Mouse (Mus musculus): ENCODE results near the gene Sfmbt1. TPM values are rescaled to one million over a fixed set of nuclear protein-coding genes. Genes with fewer than 3 reads are reported as not detected.

The Sfmbt1 gene
- total and polyA plus RNA-seq, 2 experiments = 1.6 to 11.2 TPM

GRCm38 (mm10) chr14:30736413-30736812 is 21.8 kb downstream of the Sfmbt1 start:
- TF ChIP-seq CTCF (IDR thresholded peaks at IDR 0.05; ENCODE audit: low read depth, low read length) (no peak), POLR2A (IDR thresholded peaks at IDR 0.05; ENCODE audit: extremely low read depth, insufficient read depth, low read length) (no peak)
- no peaks in the 10 kb centered on the region for H3K36me3 ChIP-seq (ENCODE audit: control insufficient read depth, insufficient read depth, low read length)
- H3K27ac ChIP-seq (replicated peaks; ENCODE audit: insufficient read depth, low read depth, low read length) = no peak overlapping the region
- 75% methylated on average over 1 of the region's 1 CpGs for WGBS
- H3K79me2 ChIP-seq (ENCODE audit: control insufficient read depth, insufficient read depth, low read length) = peaks cover 19% of the 10 kb centered on the region
- H3K4me1 ChIP-seq (ENCODE audit: control insufficient read depth, insufficient read depth, low read length) = peaks cover 22% of the 10 kb centered on the region
- H3K4me3 ChIP-seq (ENCODE audit: insufficient read depth, low read depth, low read length) = no peak overlapping the region
- no peaks in the 10 kb centered on the region for H3K27me3 ChIP-seq (ENCODE audit: control insufficient read depth, insufficient read depth, low read length)
- H3K9ac ChIP-seq (ENCODE audit: low read depth, low read length) = no peak overlapping the region
- no peak for DNase-seq (ENCODE audit: extremely low read depth, low read depth, low spot score)

GRCm38 (mm10) chr14:30743891-30744290 is 29.2 kb downstream of the Sfmbt1 start:
- no peak for DNase-seq (ENCODE audit: extremely low read depth, low read depth, low spot score)
- TF ChIP-seq POLR2A (IDR thresholded peaks at IDR 0.05; ENCODE audit: extremely low read depth, insufficient read depth, low read length) (no peak), CTCF (IDR thresholded peaks at IDR 0.05; ENCODE audit: low read depth, low read length) (no peak)
- Histone ChIP-seq H3K36me3 (ENCODE audit: control insufficient read depth, insufficient read depth, low read length) (no peaks in the 10 kb centered on the region), H3K27ac (replicated peaks; ENCODE audit: insufficient read depth, low read depth, low read length) (no peak overlapping the region), H3K79me2 (ENCODE audit: control insufficient read depth, insufficient read depth, low read length) (peaks cover 11% of the 10 kb centered on the region), H3K4me1 (ENCODE audit: control insufficient read depth, insufficient read depth, low read length) (no peaks in the 10 kb centered on the region; the same call in 1 of the 2 replicates), H3K9ac (ENCODE audit: low read depth, low read length) (no peak overlapping the region), H3K4me3 (ENCODE audit: insufficient read depth, low read depth, low read length) (no peak overlapping the region), H3K27me3 (ENCODE audit: control insufficient read depth, insufficient read depth, low read length) (no peaks in the 10 kb centered on the region)
- 71% methylated on average over 3 of the region's 3 CpGs for WGBS

- no peak for DNase-seq (ENCODE audit: extremely low read depth, low read depth, low spot score)
- Histone ChIP-seq H3K79me2 (ENCODE audit: control insufficient read depth, insufficient read depth, low read length) (peaks cover 9% of the 10 kb centered on the region; the same call in 1 of the 2 replicates), H3K36me3 (ENCODE audit: control insufficient read depth, insufficient read depth, low read length) (no peaks in the 10 kb centered on the region), H3K4me1 (ENCODE audit: control insufficient read depth, insufficient read depth, low read length) (no peaks in the 10 kb centered on the region; the same call in 1 of the 2 replicates), H3K27me3 (ENCODE audit: control insufficient read depth, insufficient read depth, low read length) (no peaks in the 10 kb centered on the region), H3K27ac (replicated peaks; ENCODE audit: insufficient read depth, low read depth, low read length) (no peak overlapping the region), H3K4me3 (ENCODE audit: insufficient read depth, low read depth, low read length) (no peak overlapping the region), H3K9ac (ENCODE audit: low read depth, low read length) (no peak overlapping the region)
- 94% methylated on average over 1 of the region's 1 CpGs for WGBS
- TF ChIP-seq POLR2A (IDR thresholded peaks at IDR 0.05; ENCODE audit: extremely low read depth, insufficient read depth, low read length) = no peak
- TF ChIP-seq CTCF (IDR thresholded peaks at IDR 0.05; ENCODE audit: low read depth, low read length) = no peak
Observed at GRCm38 (mm10) chr14:30746160-30746559, 31.5 kb downstream of the Sfmbt1 start.

- 84% methylated on average over 3 of the region's 3 CpGs for WGBS
Observed at GRCm38 (mm10) chr14:30757239-30757638, 42.6 kb downstream of the Sfmbt1 start.

GRCm38 (mm10) chr14:30761211-30761610 is 46.6 kb downstream of the Sfmbt1 start:
- TF ChIP-seq POLR2A (IDR thresholded peaks at IDR 0.05; ENCODE audit: extremely low read depth, insufficient read depth, low read length) (no peak), CTCF (IDR thresholded peaks at IDR 0.05; ENCODE audit: low read depth, low read length) (no peak)

More at GRCm38 (mm10) chr14:30757239-30757638, 42.6 kb downstream of the Sfmbt1 start:
- DNase-seq (ENCODE audit: extremely low read depth, low read depth, low spot score) = no peak
- no peaks in the 10 kb centered on the region for H3K27me3 ChIP-seq (ENCODE audit: control insufficient read depth, insufficient read depth, low read length)
- no peak overlapping the region for H3K27ac ChIP-seq (replicated peaks; ENCODE audit: insufficient read depth, low read depth, low read length)
- no peak overlapping the region for H3K4me3 ChIP-seq (ENCODE audit: insufficient read depth, low read depth, low read length)
- TF ChIP-seq CTCF (IDR thresholded peaks at IDR 0.05; ENCODE audit: low read depth, low read length) = no peak
- no peak for TF ChIP-seq POLR2A (IDR thresholded peaks at IDR 0.05; ENCODE audit: extremely low read depth, insufficient read depth, low read length)
- H3K79me2 ChIP-seq (ENCODE audit: control insufficient read depth, insufficient read depth, low read length) = peaks cover 16% of the 10 kb centered on the region; the same call in 1 of the 2 replicates
- H3K36me3 ChIP-seq (ENCODE audit: control insufficient read depth, insufficient read depth, low read length) = no peaks in the 10 kb centered on the region
- H3K9ac ChIP-seq (ENCODE audit: low read depth, low read length) = no peak overlapping the region
- peaks cover 2% of the 10 kb centered on the region; the same call in 1 of the 2 replicates for H3K4me1 ChIP-seq (ENCODE audit: control insufficient read depth, insufficient read depth, low read length)

GRCm38 (mm10) chr14:30762131-30762903 is 47.7 kb downstream of the Sfmbt1 start:
- Histone ChIP-seq H3K27me3 (ENCODE audit: control insufficient read depth, insufficient read depth, low read length) (no peaks in the 10 kb centered on the region), H3K4me1 (ENCODE audit: control insufficient read depth, insufficient read depth, low read length) (peaks cover 4% of the 10 kb centered on the region; the same call in 1 of the 2 replicates), H3K9ac (ENCODE audit: low read depth, low read length) (no peak overlapping the region), H3K36me3 (ENCODE audit: control insufficient read depth, insufficient read depth, low read length) (peaks cover 4% of the 10 kb centered on the region; the same call in 1 of the 2 replicates), H3K27ac (replicated peaks; ENCODE audit: insufficient read depth, low read depth, low read length) (no peak overlapping the region), H3K4me3 (ENCODE audit: insufficient read depth, low read depth, low read length) (no peak overlapping the region), H3K79me2 (ENCODE audit: control insufficient read depth, insufficient read depth, low read length) (peaks cover 20% of the 10 kb centered on the region; the same call in 1 of the 2 replicates)
- no peak for TF ChIP-seq POLR2A (IDR thresholded peaks at IDR 0.05; ENCODE audit: extremely low read depth, insufficient read depth, low read length)
- TF ChIP-seq CTCF (IDR thresholded peaks at IDR 0.05; ENCODE audit: low read depth, low read length) = no peak
- 90% methylated on average over 7 of the region's 7 CpGs for WGBS
- DNase-seq (ENCODE audit: extremely low read depth, low read depth, low spot score) = no peak

More at GRCm38 (mm10) chr14:30761211-30761610, 46.6 kb downstream of the Sfmbt1 start:
- Histone ChIP-seq H3K27ac (replicated peaks; ENCODE audit: insufficient read depth, low read depth, low read length) (no peak overlapping the region), H3K27me3 (ENCODE audit: control insufficient read depth, insufficient read depth, low read length) (no peaks in the 10 kb centered on the region), H3K9ac (ENCODE audit: low read depth, low read length) (no peak overlapping the region), H3K79me2 (ENCODE audit: control insufficient read depth, insufficient read depth, low read length) (peaks cover 20% of the 10 kb centered on the region; the same call in 1 of the 2 replicates), H3K4me1 (ENCODE audit: control insufficient read depth, insufficient read depth, low read length) (peaks cover 4% of the 10 kb centered on the region; the same call in 1 of the 2 replicates), H3K4me3 (ENCODE audit: insufficient read depth, low read depth, low read length) (no peak overlapping the region), H3K36me3 (ENCODE audit: control insufficient read depth, insufficient read depth, low read length) (no peaks in the 10 kb centered on the region)
- WGBS = 82% methylated on average over 1 of the region's 1 CpGs
- no peak for DNase-seq (ENCODE audit: extremely low read depth, low read depth, low spot score)
